Mouse (Mus musculus) embryonic fibroblast, embryonic 13.5 days (primary cell): ENCODE measurements around the gene Farp1.

Experiments used
- CTCF ChIP-seq: IDR thresholded peaks from 2 replicates; pipeline ENCODE4 v1.5.1; 2011; ENCODE audit warnings: mild to moderate bottlenecking, control low read depth, low read length, moderate library complexity, borderline replicate concordance; ENCODE audit not compliant: insufficient read depth
- POLR2A ChIP-seq: IDR thresholded peaks from 2 replicates; pipeline ENCODE4 v1.6.1; 2011; ENCODE audit warnings: low read depth, mild to moderate bottlenecking, control low read depth, low read length, moderate library complexity

GRCm38 (mm10) chr14:121036612-121037221, 1.7 kb downstream of the Farp1 start:
- TF ChIP-seq CTCF (no peak), POLR2A (no peak)
